ENCODE assay signal across 8 mouse cellular contexts in genomic region chr2:84386563-84387393, GRCm38 (mm10). TPM values are rescaled to one million over a fixed set of nuclear protein-coding genes. Genes with fewer than 3 reads are reported as not detected.
DNase-seq lines count a peak whose midpoint lies in the region; ATAC-seq lines count a peak whose summit lies in the region.

No protein-coding gene starts in this region.

- WGBS in kidney, embryonic 14.5 days, result 27% methylated on average over 18 of the region's 18 CpGs
- 34% methylated on average over 18 of the region's 18 CpGs for WGBS in neural tube, embryonic 13.5 days

- 0 out of 2 replicates have a peak overlapping the region, but pooled peaks have one; percentile 11 for H3K27ac ChIP-seq in kidney, embryonic 14.5 days (ENCODE audit: low read depth, low read length)
- H3K27ac ChIP-seq in neural tube, embryonic 13.5 days (replicated peaks), result 0 out of 2 replicates have a peak overlapping the region, but pooled peaks have one; percentile 3

- no peaks in the 10 kb centered on the region for H3K9me3 ChIP-seq in kidney, embryonic 14.5 days (ENCODE audit: control insufficient read depth, low read length)
- H3K9me3 ChIP-seq in neural tube, embryonic 13.5 days, result no peaks in the 10 kb centered on the region

- no peaks in the 10 kb centered on the region for H3K36me3 ChIP-seq in kidney, embryonic 14.5 days (ENCODE audit: control insufficient read depth, insufficient read depth, low read length)
- no peaks in the 10 kb centered on the region for H3K36me3 ChIP-seq in neural tube, embryonic 13.5 days

- no peaks in the 10 kb centered on the region for H3K27me3 ChIP-seq in kidney, embryonic 14.5 days (ENCODE audit: control insufficient read depth, insufficient read depth, low read length)
- H3K27me3 ChIP-seq in neural tube, embryonic 13.5 days, result no peaks in the 10 kb centered on the region

- DNase-seq in kidney, adult 18-20 months, result peak; percentile 48
- no peak for DNase-seq in kidney, adult 11 months
- peak; percentile 65 to 77 for DNase-seq in heart, adult 18-20 months
- no peak for DNase-seq in cerebellum, postnatal 4 days (ENCODE audit: low spot score in 2 of 2)
- no peak for DNase-seq in right cerebral cortex, postnatal 4 days

- H3K4me2 ChIP-seq in kidney, embryonic 14.5 days (replicated peaks; ENCODE audit: low read depth, low read length), result peak overlapping the region; percentile 47
- H3K4me2 ChIP-seq in neural tube, embryonic 13.5 days, result peak overlapping the region; percentile 47

- peak; percentile 89 for ATAC-seq in kidney, embryonic 14.5 days (ENCODE audit: low FRiP score, low TSS enrichment)
- no peak for ATAC-seq in neural tube, embryonic 13.5 days (ENCODE audit: low read depth)
- ATAC-seq in granulocyte monocyte progenitor cell, adult 5-6 weeks (replicated peaks; ENCODE audit: poor library complexity, severe bottlenecking), result no peak

- peaks cover 8% of the 10 kb centered on the region; the same call in 1 of the 2 replicates for H3K4me1 ChIP-seq in kidney, embryonic 14.5 days (ENCODE audit: control insufficient read depth, insufficient read depth, low read length)
- peaks cover 15% of the 10 kb centered on the region for H3K4me1 ChIP-seq in neural tube, embryonic 13.5 days (replicated peaks)

- H3K4me3 ChIP-seq in kidney, embryonic 14.5 days (ENCODE audit: low read length), result peak overlapping the region; percentile 13; the same call in 1 of the 2 replicates
- peak overlapping the region; percentile 17 for H3K4me3 ChIP-seq in neural tube, embryonic 13.5 days

- no peak overlapping the region for H3K9ac ChIP-seq in kidney, embryonic 14.5 days (ENCODE audit: low read depth, low read length)
- no peak overlapping the region for H3K9ac ChIP-seq in neural tube, embryonic 13.5 days

RNA-seq across cellular contexts. Expression of gene Calcrl, which starts 38.4 kb away (rescaled TPM):
- total RNA-seq in heart, adult 18-20 months (2021), result 10 to 100 TPM; 25.3 to 27.4 TPM
- polyA plus RNA-seq in kidney, embryonic 14.5 days (2014; fragmentation: Nextera tagmentation; extraction: Ambion mirVana), result 43.9 and 82.9 TPM in 2 replicates
- 16.8 and 20.8 TPM in 2 replicates for polyA plus RNA-seq in neural tube, embryonic 13.5 days (2015; fragmentation: Nextera tagmentation; extraction: Ambion mirVana)
- 10.0 and 12.3 TPM in 2 replicates for total RNA-seq in granulocyte monocyte progenitor cell, adult 5-6 weeks (2014; fragmentation: Nextera tagmentation)
- 22.8 and 24.4 TPM in 2 replicates for total RNA-seq in granulocyte monocyte progenitor cell, adult 5-6 weeks (2017)

Comparison
In these comparisons a context has a peak if more than half of its experiments do, and no peak if none do; other contexts are left out.
1. DNase-seq: peak in kidney, adult 18-20 months (single experiment) and heart, adult 18-20 months (2 of 2); none in kidney, adult 11 months (single experiment), cerebellum, postnatal 4 days (0 of 2) and right cerebral cortex, postnatal 4 days (single experiment).